Mouse (Mus musculus) ES-Bruce4 (cell line): ENCODE measurements around the gene Zfp652.

Experiments
- CTCF ChIP-seq: IDR thresholded peaks from one replicate; pipeline ENCODE4 v1.8.1; 2011; ENCODE audit warnings: low read depth, low read length
- POLR2A ChIP-seq: IDR thresholded peaks from one replicate; pipeline ENCODE4 v1.8.1; 2011; ENCODE audit warnings: low read length; ENCODE audit not compliant: insufficient read depth

GRCm38 (mm10) chr11:95786511-95786910 is 74.0 kb downstream of the Zfp652 start:
- TF ChIP-seq POLR2A = no peak
- TF ChIP-seq CTCF = no peak
